In genomic region chr1:62780068-62780761, GRCm38 (mm10) we compare ENCODE assay signal across 11 mouse cellular contexts.
DNase-seq lines count a peak whose midpoint lies in the region; ATAC-seq and TF ChIP-seq lines count a peak whose summit lies in the region.
"Had no signal": no experiment of that assay in that cellular context is flagged by ENCODE, and none has a peak within 500 bp of the region (broad histone marks: within the 10 kb centered on the region; RNA-seq: fewer than 3 reads in every experiment).

No protein-coding gene starts in this region.

- H3K27ac ChIP-seq in kidney, embryonic 14.5 days (ENCODE audit: low read depth, low read length) = no peak overlapping the region
- H3K27ac ChIP-seq in embryonic facial prominence, embryonic 12.5 days = peak overlapping the region; percentile 55
- H3K27ac ChIP-seq in hindbrain, postnatal 0 days = peak overlapping the region; percentile 2; the same call in 1 of the 2 replicates
- peak overlapping the region; percentile 30 for H3K27ac ChIP-seq in neural tube, embryonic 15.5 days (replicated peaks)

- peaks cover 8% of the 10 kb centered on the region; the same call in 1 of the 2 replicates for H3K4me1 ChIP-seq in kidney, embryonic 14.5 days (ENCODE audit: control insufficient read depth, insufficient read depth, low read length)
- peaks cover 35% of the 10 kb centered on the region for H3K4me1 ChIP-seq in embryonic facial prominence, embryonic 12.5 days
- H3K4me1 ChIP-seq in hindbrain, postnatal 0 days (ENCODE audit: insufficient read depth, low read length) = peaks cover 9% of the 10 kb centered on the region
- peaks cover 38% of the 10 kb centered on the region for H3K4me1 ChIP-seq in neural tube, embryonic 15.5 days

- H3K36me3 ChIP-seq in kidney, embryonic 14.5 days (ENCODE audit: control insufficient read depth, insufficient read depth, low read length) = no peaks in the 10 kb centered on the region
- peaks cover 23% of the 10 kb centered on the region for H3K36me3 ChIP-seq in embryonic facial prominence, embryonic 12.5 days
- H3K36me3 ChIP-seq in hindbrain, postnatal 0 days (ENCODE audit: insufficient read depth, low read length) = no peaks in the 10 kb centered on the region
- H3K36me3 ChIP-seq in neural tube, embryonic 15.5 days = peaks cover 17% of the 10 kb centered on the region

- no peak overlapping the region for H3K4me3 ChIP-seq in kidney, embryonic 14.5 days (ENCODE audit: low read length)
- no peak overlapping the region for H3K4me3 ChIP-seq in embryonic facial prominence, embryonic 12.5 days
- no peak overlapping the region for H3K4me3 ChIP-seq in hindbrain, postnatal 0 days (ENCODE audit: low read length)
- H3K4me3 ChIP-seq in neural tube, embryonic 15.5 days (replicated peaks) = no peak overlapping the region

- no peak overlapping the region for H3K4me2 ChIP-seq in kidney, embryonic 14.5 days (replicated peaks; ENCODE audit: low read depth, low read length)
- H3K4me2 ChIP-seq in embryonic facial prominence, embryonic 12.5 days (replicated peaks) = no peak overlapping the region
- no peak overlapping the region for H3K4me2 ChIP-seq in hindbrain, postnatal 0 days (ENCODE audit: low read depth, low read length)
- no peak overlapping the region for H3K4me2 ChIP-seq in neural tube, embryonic 15.5 days

- peak; percentile 30; the same call in 1 of the 2 replicates for ATAC-seq in kidney, embryonic 14.5 days (ENCODE audit: low FRiP score, low TSS enrichment)
- ATAC-seq in embryonic facial prominence, embryonic 12.5 days (ENCODE audit: insufficient number of reproducible peaks, insufficient read depth, low FRiP score, low TSS enrichment) = peak; percentile 35; the same call in 1 of the 2 replicates
- ATAC-seq in hindbrain, postnatal 0 days = no peak
- 0 out of 2 replicates have a peak, but pooled peaks have one; percentile 39 for ATAC-seq in neural tube, embryonic 15.5 days (ENCODE audit: low FRiP score)

- no peak overlapping the region for H3K9ac ChIP-seq in kidney, embryonic 14.5 days (ENCODE audit: low read depth, low read length)
- no peak overlapping the region for H3K9ac ChIP-seq in embryonic facial prominence, embryonic 12.5 days
- no peak overlapping the region for H3K9ac ChIP-seq in hindbrain, postnatal 0 days (replicated peaks; ENCODE audit: low read length)
- no peak overlapping the region for H3K9ac ChIP-seq in neural tube, embryonic 15.5 days (replicated peaks)

- TF ChIP-seq CTCF in hindbrain, postnatal 0 days (IDR thresholded peaks at IDR 0.05; ENCODE audit: low read depth) = no peak

- H3K9me3 ChIP-seq in kidney, embryonic 14.5 days (ENCODE audit: control insufficient read depth, low read length) = no peaks in the 10 kb centered on the region
- no peaks in the 10 kb centered on the region for H3K9me3 ChIP-seq in embryonic facial prominence, embryonic 12.5 days
- H3K9me3 ChIP-seq in hindbrain, postnatal 0 days (ENCODE audit: low read length) = no peaks in the 10 kb centered on the region
- H3K9me3 ChIP-seq in neural tube, embryonic 15.5 days (replicated peaks) = no peaks in the 10 kb centered on the region

- no peaks in the 10 kb centered on the region; the same call in 1 of the 2 replicates for H3K27me3 ChIP-seq in kidney, embryonic 14.5 days (ENCODE audit: control insufficient read depth, insufficient read depth, low read length)
- 0 out of 2 replicates have a peak, but pooled peaks cover 5% of the 10 kb centered on the region for H3K27me3 ChIP-seq in embryonic facial prominence, embryonic 12.5 days
- no peaks in the 10 kb centered on the region for H3K27me3 ChIP-seq in hindbrain, postnatal 0 days (ENCODE audit: insufficient read depth, low read length)
- H3K27me3 ChIP-seq in neural tube, embryonic 15.5 days (replicated peaks) = no peaks in the 10 kb centered on the region; the same call in 1 of the 2 replicates

- no peak for DNase-seq in kidney, adult 18-20 months
- DNase-seq in hindbrain, postnatal 0 days (ENCODE audit: low spot score) = peak; percentile 51
- DNase-seq in urinary bladder, postnatal 36 days (ENCODE audit: low spot score in 2 of 2) = no peak
- no peak for DNase-seq in urinary bladder, adult 2 months (ENCODE audit: low spot score)
- DNase-seq in testis, postnatal 14 days (ENCODE audit: low spot score) = no peak
- DNase-seq: adrenal gland, postnatal 36 days; lung, postnatal 36 days; thymus, adult 18-20 months had no signal

- 20% methylated on average over 15 of the region's 15 CpGs for WGBS in kidney, embryonic 14.5 days
- WGBS in embryonic facial prominence, embryonic 12.5 days = 42% methylated on average over 15 of the region's 15 CpGs
- WGBS in hindbrain, postnatal 0 days = 28% methylated on average over 15 of the region's 15 CpGs
- 21% methylated on average over 15 of the region's 15 CpGs for WGBS in neural tube, embryonic 15.5 days
